Mouse (Mus musculus): ENCODE results near the gene Tnfrsf11a. TPM values are rescaled to one million over a fixed set of nuclear protein-coding genes. Genes with fewer than 3 reads are reported as not detected.

The Tnfrsf11a gene
- total RNA-seq (2014; fragmentation: Nextera tagmentation): not detected in 2 replicates
- 0.11 and 0.46 TPM in 2 replicates for total RNA-seq (2017)
- polyA plus RNA-seq (2012): not detected in 2 replicates

GRCm38 (mm10) chr1:105780457-105781364 lies at the start of gene Tnfrsf11a:
Tnfrsf11a (plus strand) TSS chr1:105780718.
- H3K36me3 ChIP-seq (replicated peaks): no peaks in the 10 kb centered on the region
- no peaks in the 10 kb centered on the region for H3K27me3 ChIP-seq (ENCODE audit: insufficient read depth, low read length)
- H3K4me1 ChIP-seq (ENCODE audit: insufficient read depth, low read depth, low read length): no peaks in the 10 kb centered on the region
- no peak within 1 kb of the TSS for H3K4me3 ChIP-seq (ENCODE audit: low read depth, low read length)
- ATAC-seq (ENCODE audit: extremely low read depth, insufficient number of reproducible peaks, low FRiP score, poor library complexity, severe bottlenecking): no peak
- DNase-seq (ENCODE audit: low spot score): peak; percentile 22
- TF ChIP-seq CTCF (IDR thresholded peaks at IDR 0.05; ENCODE audit: low read depth, low read length): no peak
- no peak for TF ChIP-seq TAL1 (conservative IDR thresholded peaks at IDR 0.05; ENCODE audit: low read depth, low read length)
- TF ChIP-seq GATA2 (IDR thresholded peaks at IDR 0.05; ENCODE audit: borderline replicate concordance, low read depth, low read length): no peak
- TF ChIP-seq POLR2AphosphoS5 (IDR thresholded peaks at IDR 0.05; ENCODE audit: insufficient replicate concordance, low read depth, low read length): no peak
- no peak for TF ChIP-seq GATA1 (IDR thresholded peaks at IDR 0.05; ENCODE audit: borderline replicate concordance, low read length)
- 0 out of 2 replicates have a peak, but pooled peaks cover 2% of the 10 kb centered on the region for H3K9me3 ChIP-seq (replicated peaks)

- Histone ChIP-seq H3K36me3 (replicated peaks) (peaks cover 47% of the 10 kb centered on the region), H3K4me1 (ENCODE audit: insufficient read depth, low read depth, low read length) (no peaks in the 10 kb centered on the region), H3K4me3 (ENCODE audit: low read depth, low read length) (no peak overlapping the region), H3K27me3 (ENCODE audit: insufficient read depth, low read length) (no peaks in the 10 kb centered on the region), H3K9me3 (replicated peaks) (no peaks in the 10 kb centered on the region)
- TF ChIP-seq GATA1 (IDR thresholded peaks at IDR 0.05; ENCODE audit: borderline replicate concordance, low read length): no peak
- no peak for TF ChIP-seq CTCF (IDR thresholded peaks at IDR 0.05; ENCODE audit: low read depth, low read length)
- TF ChIP-seq TAL1 (conservative IDR thresholded peaks at IDR 0.05; ENCODE audit: low read depth, low read length): no peak
- no peak for TF ChIP-seq POLR2AphosphoS5 (IDR thresholded peaks at IDR 0.05; ENCODE audit: insufficient replicate concordance, low read depth, low read length)
- no peak for TF ChIP-seq GATA2 (IDR thresholded peaks at IDR 0.05; ENCODE audit: borderline replicate concordance, low read depth, low read length)
- peak; percentile 54 for ATAC-seq (ENCODE audit: extremely low read depth, insufficient number of reproducible peaks, low FRiP score, poor library complexity, severe bottlenecking)
- DNase-seq (ENCODE audit: low spot score): no peak
These were observed 45.2 kb upstream of the Tnfrsf11a start for GRCm38 (mm10) chr1:105735318-105735717.

- H3K9me3 ChIP-seq (replicated peaks): no peaks in the 10 kb centered on the region
- no peak for ATAC-seq (ENCODE audit: extremely low read depth, insufficient number of reproducible peaks, low FRiP score, poor library complexity, severe bottlenecking)
- H3K36me3 ChIP-seq (replicated peaks): peaks cover 54% of the 10 kb centered on the region
- TF ChIP-seq POLR2AphosphoS5 (IDR thresholded peaks at IDR 0.05; ENCODE audit: insufficient replicate concordance, low read depth, low read length) (no peak), TAL1 (conservative IDR thresholded peaks at IDR 0.05; ENCODE audit: low read depth, low read length) (no peak), GATA2 (IDR thresholded peaks at IDR 0.05; ENCODE audit: borderline replicate concordance, low read depth, low read length) (no peak), CTCF (IDR thresholded peaks at IDR 0.05; ENCODE audit: low read depth, low read length) (no peak), GATA1 (IDR thresholded peaks at IDR 0.05; ENCODE audit: borderline replicate concordance, low read length) (no peak)
- DNase-seq (ENCODE audit: low spot score): no peak
- H3K27me3 ChIP-seq (ENCODE audit: insufficient read depth, low read length): no peaks in the 10 kb centered on the region
- H3K4me3 ChIP-seq (ENCODE audit: low read depth, low read length): no peak overlapping the region
- H3K4me1 ChIP-seq (ENCODE audit: insufficient read depth, low read depth, low read length): no peaks in the 10 kb centered on the region
These were observed 42.2 kb upstream of the Tnfrsf11a start for GRCm38 (mm10) chr1:105738334-105738733.

- DNase-seq (ENCODE audit: low spot score): no peak
- TF ChIP-seq GATA2 (IDR thresholded peaks at IDR 0.05; ENCODE audit: borderline replicate concordance, low read depth, low read length) (no peak), CTCF (IDR thresholded peaks at IDR 0.05; ENCODE audit: low read depth, low read length) (no peak), GATA1 (IDR thresholded peaks at IDR 0.05; ENCODE audit: borderline replicate concordance, low read length) (no peak), POLR2AphosphoS5 (IDR thresholded peaks at IDR 0.05; ENCODE audit: insufficient replicate concordance, low read depth, low read length) (no peak), TAL1 (conservative IDR thresholded peaks at IDR 0.05; ENCODE audit: low read depth, low read length) (no peak)
- Histone ChIP-seq H3K9me3 (replicated peaks) (no peaks in the 10 kb centered on the region), H3K4me3 (ENCODE audit: low read depth, low read length) (no peak overlapping the region), H3K27me3 (ENCODE audit: insufficient read depth, low read length) (no peaks in the 10 kb centered on the region), H3K36me3 (replicated peaks) (peaks cover 58% of the 10 kb centered on the region), H3K4me1 (ENCODE audit: insufficient read depth, low read depth, low read length) (no peaks in the 10 kb centered on the region)
- no peak for ATAC-seq (ENCODE audit: extremely low read depth, insufficient number of reproducible peaks, low FRiP score, poor library complexity, severe bottlenecking)
These were observed 41.0 kb upstream of the Tnfrsf11a start for GRCm38 (mm10) chr1:105739493-105739892.

DNA sequence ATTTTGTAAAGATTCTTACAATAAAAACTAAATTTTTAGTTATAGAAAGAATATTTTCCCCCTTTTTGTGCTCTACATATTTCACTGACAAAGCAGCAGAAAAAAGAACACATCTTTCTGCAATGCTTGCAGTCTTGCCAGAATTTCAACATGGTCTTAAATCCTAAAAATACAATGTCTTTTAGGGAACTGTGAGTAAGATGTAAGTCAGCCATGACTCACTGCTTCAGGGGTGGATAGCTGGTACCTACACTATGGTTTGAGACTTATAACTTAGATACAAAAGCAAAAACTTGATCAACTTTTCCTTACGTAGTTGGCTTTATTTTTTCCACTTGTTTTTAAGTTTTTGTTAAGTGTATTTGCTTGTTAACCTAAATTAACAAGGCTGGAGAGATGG lies 38.0 kb upstream of the Tnfrsf11a start:
- DNase-seq (ENCODE audit: low spot score) (no peak), ATAC-seq (ENCODE audit: extremely low read depth, insufficient number of reproducible peaks, low FRiP score, poor library complexity, severe bottlenecking) (no peak)
- H3K9me3 ChIP-seq (replicated peaks): no peaks in the 10 kb centered on the region
- no peaks in the 10 kb centered on the region for H3K4me1 ChIP-seq (ENCODE audit: insufficient read depth, low read depth, low read length)
- TF ChIP-seq CTCF (IDR thresholded peaks at IDR 0.05; ENCODE audit: low read depth, low read length): no peak
- TF ChIP-seq GATA2 (IDR thresholded peaks at IDR 0.05; ENCODE audit: borderline replicate concordance, low read depth, low read length): no peak
- TF ChIP-seq TAL1 (conservative IDR thresholded peaks at IDR 0.05; ENCODE audit: low read depth, low read length): no peak
- no peak for TF ChIP-seq POLR2AphosphoS5 (IDR thresholded peaks at IDR 0.05; ENCODE audit: insufficient replicate concordance, low read depth, low read length)
- TF ChIP-seq GATA1 (IDR thresholded peaks at IDR 0.05; ENCODE audit: borderline replicate concordance, low read length): no peak
- no peak overlapping the region for H3K4me3 ChIP-seq (ENCODE audit: low read depth, low read length)
- peaks cover 64% of the 10 kb centered on the region for H3K36me3 ChIP-seq (replicated peaks)
- no peaks in the 10 kb centered on the region for H3K27me3 ChIP-seq (ENCODE audit: insufficient read depth, low read length)

GRCm38 (mm10) chr1:105746444-105746843 lies 34.1 kb upstream of the Tnfrsf11a start:
- Histone ChIP-seq H3K9me3 (replicated peaks) (no peaks in the 10 kb centered on the region), H3K4me3 (ENCODE audit: low read depth, low read length) (no peak overlapping the region), H3K36me3 (replicated peaks) (peaks cover 75% of the 10 kb centered on the region), H3K4me1 (ENCODE audit: insufficient read depth, low read depth, low read length) (no peaks in the 10 kb centered on the region), H3K27me3 (ENCODE audit: insufficient read depth, low read length) (no peaks in the 10 kb centered on the region)
- TF ChIP-seq TAL1 (conservative IDR thresholded peaks at IDR 0.05; ENCODE audit: low read depth, low read length) (no peak), GATA1 (IDR thresholded peaks at IDR 0.05; ENCODE audit: borderline replicate concordance, low read length) (no peak), GATA2 (IDR thresholded peaks at IDR 0.05; ENCODE audit: borderline replicate concordance, low read depth, low read length) (no peak), CTCF (IDR thresholded peaks at IDR 0.05; ENCODE audit: low read depth, low read length) (no peak), POLR2AphosphoS5 (IDR thresholded peaks at IDR 0.05; ENCODE audit: insufficient replicate concordance, low read depth, low read length) (no peak)
- no peak for ATAC-seq (ENCODE audit: extremely low read depth, insufficient number of reproducible peaks, low FRiP score, poor library complexity, severe bottlenecking)
- no peak for DNase-seq (ENCODE audit: low spot score)
